Mouse (Mus musculus): ENCODE results near the gene Atp5s. TPM values are rescaled to one million over a fixed set of nuclear protein-coding genes. Genes with fewer than 3 reads are reported as not detected.

Atp5s gene
- total RNA-seq, 2 experiments from 2014 or later: 30.0 to 33.3 TPM

GRCm38 (mm10) chr12:69767476-69768258 lies 42.9 kb downstream of the Atp5s start:
- Histone ChIP-seq H3K4me3 (no peak overlapping the region), H3K27ac (no peak overlapping the region)
- no peak for DNase-seq (ENCODE audit: low spot score in 2 of 2)
- TF ChIP-seq CTCF (conservative IDR thresholded peaks at IDR 0.05): no peak

DNA sequence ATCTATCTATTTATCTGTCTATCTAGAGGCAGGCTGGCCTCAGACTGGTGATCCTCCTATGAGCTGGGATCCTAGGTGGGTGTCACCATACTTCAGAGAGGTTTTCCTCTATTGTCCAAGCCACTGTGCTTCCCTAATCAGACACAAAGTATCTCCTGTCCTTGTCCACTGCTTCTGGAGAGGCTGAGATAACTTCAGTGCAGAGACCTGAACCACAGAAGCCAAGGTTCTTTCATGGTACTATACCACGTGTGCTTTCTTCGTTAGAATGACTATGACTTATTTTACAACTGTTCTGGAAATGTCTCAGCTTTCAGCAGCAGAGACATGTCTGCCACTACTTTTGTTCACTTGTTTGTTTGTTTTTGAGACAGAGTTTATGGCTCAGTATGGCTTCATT lies 44.1 kb downstream of the Atp5s start:
- no peak for TF ChIP-seq CTCF (conservative IDR thresholded peaks at IDR 0.05)
- no peak for DNase-seq (ENCODE audit: low spot score in 2 of 2)
- H3K4me3 ChIP-seq: no peak overlapping the region

DNA sequence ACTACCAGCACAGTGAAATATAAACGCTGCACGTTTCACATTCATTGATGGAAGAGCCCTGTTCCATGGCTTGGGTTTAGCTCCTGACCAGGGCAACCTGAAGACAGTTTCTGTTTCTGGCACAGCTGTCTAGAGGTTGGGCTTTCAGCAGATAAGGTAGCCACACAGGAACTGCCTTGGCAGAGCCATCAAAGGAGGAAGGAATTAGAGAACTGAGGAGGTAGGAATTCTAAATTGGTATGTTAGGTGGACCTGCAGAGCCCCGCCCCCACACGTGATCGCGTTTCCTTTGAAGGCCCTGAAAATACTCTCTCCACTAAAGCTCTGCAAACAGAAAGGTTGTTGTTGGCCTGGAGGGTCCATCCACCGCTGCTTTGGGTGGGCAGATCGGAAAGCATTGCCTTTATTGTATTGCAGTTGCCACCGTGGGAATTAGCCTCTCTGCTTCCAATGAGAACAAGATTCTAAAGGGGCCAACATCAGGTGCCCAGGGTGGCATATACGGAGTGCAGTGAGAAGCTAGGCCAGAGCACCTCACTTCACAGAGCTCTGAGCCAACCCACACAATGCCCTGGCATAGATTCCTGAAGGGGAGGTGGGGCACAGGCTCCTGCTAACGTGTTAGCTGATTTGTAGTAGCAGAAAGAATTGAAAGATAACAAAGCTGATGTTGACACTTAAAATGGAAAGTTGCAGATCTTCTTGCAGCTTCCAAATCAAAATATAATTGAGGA lies 52.0 kb downstream of the Atp5s start:
- H3K27ac ChIP-seq: no peak overlapping the region
- no peak for DNase-seq (ENCODE audit: low spot score in 2 of 2)
- no peak for TF ChIP-seq CTCF (conservative IDR thresholded peaks at IDR 0.05)
- no peak overlapping the region for H3K4me3 ChIP-seq

More for the DNA sequence above, 44.1 kb downstream of the Atp5s start:
- no peak overlapping the region for H3K27ac ChIP-seq

- DNase-seq (ENCODE audit: low spot score in 2 of 2): no peak
- Histone ChIP-seq H3K4me3 (no peak overlapping the region), H3K27ac (no peak overlapping the region)
- no peak for TF ChIP-seq CTCF (conservative IDR thresholded peaks at IDR 0.05)
These were observed 52.6 kb downstream of the Atp5s start for GRCm38 (mm10) chr12:69777341-69777730.

DNA sequence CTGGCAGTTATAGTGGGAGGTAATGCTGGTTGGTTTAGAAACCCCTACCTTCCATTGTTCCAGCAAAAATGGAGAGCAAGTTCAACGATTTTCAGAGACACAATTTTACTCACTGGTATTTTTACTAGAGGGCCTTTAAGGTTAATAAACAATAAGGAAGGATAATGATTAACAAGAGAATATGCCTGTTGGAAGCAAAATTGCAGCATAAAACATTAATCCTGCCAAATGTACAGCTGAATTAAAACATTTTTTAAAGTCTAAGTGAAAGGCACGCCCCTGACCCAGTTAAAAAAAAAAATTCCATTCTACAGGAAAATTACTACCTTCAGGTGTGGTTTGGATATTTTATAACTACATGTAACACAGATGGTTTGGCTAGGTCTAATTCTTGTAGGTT lies 53.2 kb downstream of the Atp5s start:
- no peak for TF ChIP-seq CTCF (conservative IDR thresholded peaks at IDR 0.05)
- no peak overlapping the region for H3K27ac ChIP-seq
- no peak for DNase-seq (ENCODE audit: low spot score in 2 of 2)
- H3K4me3 ChIP-seq: no peak overlapping the region

DNA sequence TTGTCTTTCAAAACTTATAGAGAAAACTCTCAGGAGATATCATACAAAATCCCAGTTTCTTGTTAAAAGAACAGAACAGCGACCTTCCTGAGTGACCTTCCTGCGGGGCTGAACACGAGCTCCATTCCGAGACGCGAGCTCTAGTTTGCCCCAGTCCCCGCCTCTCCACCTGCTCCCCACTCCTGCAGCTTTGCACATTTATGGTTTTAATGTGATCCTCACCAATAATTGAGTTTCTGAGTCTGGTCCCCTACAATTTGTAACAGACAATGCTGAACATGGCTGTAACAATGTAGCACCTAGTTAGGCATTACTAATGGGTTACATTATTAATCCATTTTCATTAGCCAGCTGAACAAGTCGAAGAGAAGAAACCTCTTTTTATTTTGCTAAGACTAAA lies 56.7 kb downstream of the Atp5s start:
- DNase-seq (ENCODE audit: low spot score in 2 of 2): no peak
- no peak for TF ChIP-seq CTCF (conservative IDR thresholded peaks at IDR 0.05)
- H3K4me3 ChIP-seq: no peak overlapping the region
- no peak overlapping the region for H3K27ac ChIP-seq

DNA sequence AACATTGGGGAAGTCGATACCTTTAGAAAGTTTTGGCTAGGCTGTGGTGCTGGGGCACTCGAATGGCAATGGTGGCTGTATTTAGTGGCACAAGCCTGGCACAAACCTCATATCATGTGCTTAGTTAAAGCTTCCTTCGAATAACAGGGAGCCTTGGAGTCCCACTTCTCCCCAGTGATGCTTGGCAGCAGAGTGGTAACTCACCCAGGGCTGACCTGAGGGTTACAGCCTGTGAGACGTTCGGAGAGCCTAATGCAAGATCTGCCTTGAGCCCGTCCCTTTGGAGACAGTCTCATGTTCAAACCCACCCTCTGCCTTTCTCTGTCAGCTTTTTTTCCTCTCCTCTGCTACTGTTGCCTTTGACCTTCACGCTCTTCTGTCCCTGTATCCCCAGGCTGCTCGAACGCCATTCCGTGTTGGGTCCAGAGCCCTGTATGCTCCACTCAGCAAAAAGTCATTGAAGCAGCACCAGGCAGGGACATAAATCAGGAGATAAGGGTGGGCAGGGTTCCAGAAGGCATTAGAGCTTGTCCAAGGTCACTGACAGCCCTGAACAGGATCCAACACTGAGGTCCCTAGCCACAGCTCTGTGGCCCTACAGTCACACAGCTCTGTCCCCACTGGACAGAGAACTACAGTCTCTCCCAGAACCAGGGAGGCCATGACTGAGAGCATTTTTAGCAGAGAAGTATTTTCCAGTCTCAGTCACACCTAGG lies 57.3 kb downstream of the Atp5s start:
- Histone ChIP-seq H3K4me3 (no peak overlapping the region), H3K27ac (no peak overlapping the region)
- no peak for DNase-seq (ENCODE audit: low spot score in 2 of 2)
- no peak for TF ChIP-seq CTCF (conservative IDR thresholded peaks at IDR 0.05)

DNA sequence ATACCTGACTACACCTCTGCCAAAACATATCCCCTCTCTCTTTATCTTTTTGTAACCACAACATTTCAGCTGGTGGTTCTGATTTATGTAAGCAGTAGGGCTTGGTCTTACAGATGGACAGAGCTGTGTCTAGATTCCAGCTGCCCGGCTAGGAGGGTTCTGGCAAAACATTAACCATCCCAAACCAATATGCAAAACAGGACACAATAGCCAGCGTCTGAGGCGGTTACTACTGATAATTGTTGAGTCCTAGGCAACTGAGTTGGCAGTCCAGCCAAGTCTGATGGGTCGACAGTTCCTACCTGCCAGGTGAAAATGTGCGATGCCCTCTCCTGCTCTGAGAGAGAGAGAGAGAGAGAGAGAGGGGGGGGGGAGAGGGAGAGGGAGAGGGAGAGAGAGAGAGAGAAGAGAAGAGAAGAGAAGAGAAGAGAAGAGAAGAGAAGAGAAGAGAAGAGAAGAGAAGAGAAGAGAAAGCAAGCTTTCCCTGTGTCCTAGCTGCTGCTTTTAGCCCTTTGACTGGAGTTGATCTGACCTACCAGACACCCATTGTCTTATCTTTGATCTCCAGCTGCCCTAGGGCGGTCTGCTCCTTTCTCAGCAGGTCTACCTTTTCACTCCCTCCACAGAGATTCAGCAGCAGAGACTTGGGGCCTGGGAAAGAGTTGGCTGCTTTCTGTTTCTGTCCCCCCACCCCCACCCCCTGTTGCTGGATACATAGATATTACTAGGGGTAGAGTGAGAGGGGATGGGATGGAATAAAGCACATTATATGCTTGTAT lies 58.7 kb downstream of the Atp5s start:
- DNase-seq (ENCODE audit: low spot score in 2 of 2): no peak

GRCm38 (mm10) chr12:69785471-69785870 lies 60.7 kb downstream of the Atp5s start:
- DNase-seq (ENCODE audit: low spot score in 2 of 2): no peak
- no peak for TF ChIP-seq CTCF (conservative IDR thresholded peaks at IDR 0.05)
- H3K4me3 ChIP-seq: no peak overlapping the region
- H3K27ac ChIP-seq: no peak overlapping the region

More for the DNA sequence above, 58.7 kb downstream of the Atp5s start:
- Histone ChIP-seq H3K4me3 (no peak overlapping the region), H3K27ac (no peak overlapping the region)
- TF ChIP-seq CTCF (conservative IDR thresholded peaks at IDR 0.05): no peak

DNA sequence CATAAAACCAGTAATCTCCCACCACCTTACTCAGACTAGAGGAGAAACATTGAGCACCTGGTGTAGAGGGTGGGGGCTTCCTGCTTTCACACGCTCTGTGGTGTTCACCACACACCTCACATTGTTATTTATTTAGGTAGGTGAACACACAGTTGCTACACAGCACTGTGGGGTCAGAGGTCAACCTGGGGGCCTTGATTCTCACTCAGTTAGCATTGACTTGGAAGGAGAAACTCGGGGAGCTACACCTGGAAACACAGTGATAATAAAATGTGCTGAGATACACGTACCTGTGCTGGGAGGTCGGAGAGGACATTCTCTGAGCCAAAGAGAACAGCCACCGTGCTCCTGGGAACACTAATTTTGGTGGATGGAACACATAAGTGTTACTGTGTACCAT lies 63.6 kb downstream of the Atp5s start:
- no peak for TF ChIP-seq CTCF (conservative IDR thresholded peaks at IDR 0.05)
- DNase-seq (ENCODE audit: low spot score in 2 of 2): no peak

DNA sequence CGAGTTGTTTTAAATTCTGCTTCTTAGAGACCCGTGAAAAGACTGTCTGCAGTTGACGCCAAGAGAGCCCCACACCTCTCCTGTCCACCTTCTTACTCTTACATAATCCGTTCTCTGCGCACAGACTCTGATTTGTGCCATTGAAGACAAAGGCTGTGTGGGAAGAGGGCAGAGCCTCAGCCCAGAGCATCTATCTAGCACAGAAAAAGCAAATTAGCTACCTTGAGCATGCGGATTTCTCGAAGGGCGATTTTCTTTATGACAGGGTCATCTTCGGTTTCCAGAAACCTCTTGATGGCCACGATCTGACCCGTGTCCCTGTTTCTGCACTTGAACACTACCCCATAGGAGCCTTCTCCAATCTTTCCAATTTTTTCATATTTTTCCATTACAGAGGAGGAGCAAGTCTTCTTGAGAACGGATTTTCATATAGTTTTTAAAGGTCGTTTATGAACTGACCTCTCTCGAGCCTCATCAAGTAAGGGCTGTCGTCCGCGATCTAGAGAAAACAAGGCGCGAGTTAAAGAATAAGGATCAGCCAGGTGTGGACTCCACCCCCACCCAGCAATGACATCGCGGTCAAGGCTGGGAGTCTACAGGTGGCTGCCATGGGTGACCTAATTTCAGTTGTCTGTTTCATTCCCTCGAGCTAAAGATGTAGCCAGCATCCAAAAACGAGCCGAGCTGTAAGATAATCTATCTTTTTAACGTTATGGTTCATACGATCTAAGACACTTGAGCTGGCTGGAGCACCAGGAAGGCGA lies 65.2 kb downstream of the Atp5s start:
- no peak for TF ChIP-seq CTCF (conservative IDR thresholded peaks at IDR 0.05)
- peak overlapping the region; percentile 76 for H3K4me3 ChIP-seq
- H3K27ac ChIP-seq: peak overlapping the region; percentile 96
- peak in 1 of 2 experiments; percentile 14 for DNase-seq (ENCODE audit: low spot score in 2 of 2)

More for the DNA sequence above, 63.6 kb downstream of the Atp5s start:
- Histone ChIP-seq H3K4me3 (no peak overlapping the region), H3K27ac (no peak overlapping the region)
